Mouse (Mus musculus): Measurements from ENCODE around the gene St14.
"Not testable (repeated sequence)": the region's sequence is repeated elsewhere in the genome, so short reads cannot be mapped to it uniquely, and the experiment has no call there.

St14 gene

DNA sequence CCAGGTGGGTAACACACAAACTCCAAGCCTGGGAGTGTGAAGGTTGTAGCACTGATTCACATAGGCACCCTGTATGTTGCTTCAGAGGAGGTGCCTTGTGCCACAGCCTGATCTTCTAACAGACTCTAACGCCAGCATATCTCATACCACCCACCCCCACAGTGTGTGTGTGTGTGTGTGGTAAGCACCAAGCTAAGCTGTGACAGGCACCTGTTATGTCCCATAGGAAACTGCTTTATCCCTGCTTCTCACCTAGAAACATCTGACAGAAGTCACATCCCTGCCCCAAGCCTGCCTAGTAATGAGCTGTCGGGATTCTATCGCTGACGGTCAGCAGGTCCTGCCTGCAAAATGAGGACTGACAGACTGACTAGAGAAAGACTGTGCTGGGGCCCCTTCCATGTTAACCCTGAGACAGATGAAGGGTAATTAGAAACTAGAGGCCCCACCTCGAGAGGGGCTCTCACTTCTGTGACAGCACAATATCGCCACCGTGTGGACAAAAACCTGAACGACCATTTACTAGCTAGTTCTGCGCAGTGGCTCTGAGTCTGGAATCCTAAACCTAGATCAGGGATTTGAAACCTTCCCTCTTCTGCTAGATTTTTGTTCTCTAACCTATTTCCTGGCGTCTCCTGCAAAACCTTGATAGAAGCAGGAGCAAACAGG, 45.4 kb downstream of the St14 start:
- peak; percentile 57 for DNase-seq (ENCODE audit: low spot score)

DNA sequence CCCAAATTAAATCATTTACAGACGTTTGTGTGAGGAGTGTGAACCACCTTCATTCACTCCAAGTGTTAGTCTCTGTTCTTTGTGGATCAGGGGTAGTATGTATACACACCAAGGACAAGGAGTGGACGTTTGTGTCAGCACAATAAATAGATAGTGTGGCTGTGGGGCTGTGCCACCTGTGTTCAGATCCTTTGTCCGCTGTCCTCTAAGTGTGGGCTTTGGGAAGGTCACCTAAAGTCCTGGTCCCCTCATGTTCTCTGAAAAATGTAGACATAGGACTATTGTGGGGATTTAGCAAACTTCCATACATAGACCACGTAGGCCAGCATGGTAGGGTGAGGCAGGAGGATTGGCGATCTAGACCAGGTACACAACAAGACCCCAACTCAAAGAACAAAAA, 46.1 kb downstream of the St14 start:
- DNase-seq (ENCODE audit: low spot score): no peak

DNA sequence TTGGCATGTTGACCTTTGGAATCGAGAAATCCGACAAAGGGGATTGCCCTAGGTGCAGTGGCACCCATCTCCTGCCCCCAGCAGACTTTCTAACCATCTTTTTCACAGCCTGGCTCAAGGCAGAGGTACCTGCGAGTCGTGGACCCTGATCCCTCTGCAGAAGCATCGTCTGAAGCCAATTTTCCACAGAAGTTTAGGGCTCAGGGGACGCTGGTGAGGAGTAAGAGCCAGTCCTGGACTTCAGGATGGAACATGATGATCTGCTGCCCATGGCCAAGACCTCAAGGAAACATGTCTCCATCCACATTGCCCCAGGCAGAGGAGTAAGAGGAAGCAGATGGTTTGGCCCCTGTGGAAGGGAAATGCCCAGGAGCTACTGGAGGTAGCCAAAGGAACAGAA, 48.9 kb downstream of the St14 start:
- no peak for DNase-seq (ENCODE audit: low spot score)

DNA sequence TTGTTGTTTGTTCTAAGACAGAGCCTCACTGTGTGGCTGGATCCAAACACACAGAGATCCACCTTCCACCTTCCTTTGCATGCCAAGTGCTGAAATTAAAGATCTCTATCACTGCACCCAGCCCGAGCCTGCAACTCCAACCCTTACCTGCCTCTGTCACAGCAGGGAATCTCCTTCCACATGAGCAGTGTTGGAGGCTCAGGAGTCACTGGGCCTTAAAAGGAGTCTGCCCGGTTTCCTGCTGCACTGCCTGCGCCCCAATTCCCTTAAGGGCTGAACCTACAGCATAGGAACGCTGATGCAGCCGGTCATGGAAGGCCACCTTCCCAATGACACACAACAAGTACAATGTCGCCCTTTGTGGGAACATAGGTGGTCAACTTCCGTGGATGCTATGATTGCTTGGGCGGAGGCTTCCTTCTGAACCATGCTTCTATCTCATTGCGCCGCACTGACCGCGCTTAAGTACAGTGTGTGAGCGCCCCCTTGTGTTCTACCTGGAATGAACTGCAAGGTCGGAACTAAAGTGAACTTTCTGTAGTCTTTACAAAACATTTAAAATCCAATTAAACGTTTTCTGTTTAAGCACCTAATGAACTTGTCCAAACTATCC, 49.5 kb downstream of the St14 start:
- DNase-seq (ENCODE audit: low spot score): peak; percentile 79

DNA sequence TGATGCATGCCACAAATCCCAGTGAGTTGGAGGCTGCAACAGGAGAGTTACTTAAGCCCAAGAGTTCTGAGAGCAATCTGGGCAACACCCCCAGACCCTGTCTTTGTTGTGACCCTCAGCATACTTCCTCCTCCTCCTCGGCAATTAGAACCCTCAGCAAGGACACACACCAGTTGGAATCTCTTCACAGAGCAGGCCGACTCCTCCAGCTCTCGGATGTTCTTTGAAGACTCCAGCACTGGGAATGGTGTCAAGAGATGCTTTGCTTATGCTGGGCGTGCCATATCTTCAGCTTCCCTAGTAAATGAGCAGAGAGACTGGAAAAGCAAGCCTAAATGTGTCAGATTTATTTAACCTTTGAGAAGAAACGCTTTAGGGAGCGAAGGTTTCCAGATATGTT, 50.9 kb downstream of the St14 start:
- DNase-seq (ENCODE audit: low spot score): no peak

DNA sequence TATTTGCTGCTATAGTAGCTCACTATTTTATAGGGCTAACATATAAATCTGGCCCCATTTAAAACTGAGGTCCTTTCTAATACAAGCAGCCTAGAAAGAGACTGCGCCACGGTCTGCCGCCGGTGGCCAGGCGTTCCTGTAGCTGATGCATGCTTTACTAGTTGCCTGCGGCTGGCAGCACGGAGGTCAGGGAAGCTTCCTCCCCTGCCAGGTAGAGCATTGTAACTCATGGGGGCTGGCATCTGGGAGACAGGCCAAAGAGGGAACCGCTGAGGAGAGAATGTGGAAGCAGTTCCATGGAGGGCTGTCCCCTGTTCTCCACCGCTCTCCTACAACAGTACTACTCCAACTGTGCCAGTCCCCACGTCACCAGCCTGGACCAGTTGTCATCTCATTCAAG, 56.8 kb downstream of the St14 start:
- DNase-seq (ENCODE audit: low spot score): no peak

DNA sequence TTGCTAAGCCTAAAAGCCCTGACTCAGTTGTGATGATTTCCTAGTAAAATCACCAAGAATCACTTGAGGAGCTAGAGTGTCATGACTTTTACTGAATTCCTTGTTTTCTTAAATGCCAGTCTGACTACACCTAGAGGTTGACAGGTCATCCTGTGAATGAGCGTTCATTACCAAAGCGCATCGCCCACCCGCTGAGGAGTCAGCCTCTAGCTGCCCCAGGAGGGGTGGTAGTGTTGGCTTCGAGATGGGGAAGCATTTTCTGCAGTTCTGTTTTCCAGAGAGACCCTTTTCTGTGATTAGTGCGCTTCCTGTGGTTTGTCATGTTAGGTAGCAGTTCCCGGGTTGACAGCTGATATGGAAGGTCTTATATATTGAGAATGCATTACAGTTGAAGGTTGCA, 57.9 kb downstream of the St14 start:
- DNase-seq (ENCODE audit: low spot score): no peak

DNA sequence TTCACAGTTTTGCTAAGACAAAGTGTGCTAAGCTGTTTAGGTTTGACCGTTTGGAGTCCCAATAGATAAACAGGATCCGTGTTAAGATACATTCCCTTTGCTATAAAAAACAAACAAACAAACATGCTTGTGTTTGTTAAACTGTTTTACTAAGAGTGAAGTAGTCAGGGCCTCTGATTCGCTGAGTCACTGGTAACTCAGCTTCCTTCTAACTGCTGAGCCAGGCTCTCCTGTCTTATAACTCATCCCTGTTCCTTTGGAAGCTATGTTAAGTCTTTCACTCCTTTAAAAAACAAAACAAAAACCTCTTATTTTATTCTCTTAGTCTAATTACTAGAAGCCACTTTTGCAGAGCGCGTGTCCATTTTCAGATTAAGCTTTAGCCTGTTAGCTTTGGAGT, 59.4 kb downstream of the St14 start:
- no peak for DNase-seq (ENCODE audit: low spot score)

DNA sequence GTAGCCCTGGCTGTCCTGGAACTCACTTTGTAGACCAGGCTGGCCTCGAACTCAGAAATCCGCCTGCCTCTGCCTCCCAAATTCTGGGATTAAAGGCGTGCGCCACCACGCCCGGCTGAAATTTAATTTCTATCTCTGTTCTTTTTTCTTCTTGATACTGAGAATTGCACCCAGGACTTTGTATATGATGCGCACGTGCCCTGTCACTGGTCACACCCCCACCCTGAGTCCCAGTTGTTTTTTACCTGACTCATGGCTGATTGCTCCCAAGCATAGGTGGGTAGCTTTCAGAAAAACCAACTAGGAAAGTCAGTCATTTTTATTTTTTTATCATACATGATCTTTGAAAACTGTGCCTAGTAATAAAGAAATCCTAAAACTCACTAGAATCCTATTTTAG, 60.9 kb downstream of the St14 start:
- DNase-seq (ENCODE audit: low spot score): no peak

DNA sequence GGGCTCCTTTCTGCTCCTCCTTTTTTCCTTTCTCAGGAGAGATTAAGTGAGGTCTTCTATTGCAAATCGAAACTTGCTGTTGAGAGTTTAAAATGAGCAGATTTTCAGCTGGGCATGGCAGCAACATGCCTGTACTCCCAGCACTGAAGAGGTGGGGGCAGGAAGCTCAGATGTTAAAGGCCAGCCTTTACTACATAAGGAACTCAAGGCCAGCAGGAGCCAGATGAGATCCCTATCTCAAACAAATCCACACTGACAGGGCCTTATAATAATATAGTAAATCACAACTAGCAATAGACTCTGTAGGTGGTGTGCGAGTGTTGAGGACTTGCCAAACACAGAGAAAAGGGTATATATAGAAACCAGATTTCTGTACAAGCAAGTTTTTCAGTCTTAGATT, 72.9 kb downstream of the St14 start:
- DNase-seq (ENCODE audit: low spot score): no peak

DNA sequence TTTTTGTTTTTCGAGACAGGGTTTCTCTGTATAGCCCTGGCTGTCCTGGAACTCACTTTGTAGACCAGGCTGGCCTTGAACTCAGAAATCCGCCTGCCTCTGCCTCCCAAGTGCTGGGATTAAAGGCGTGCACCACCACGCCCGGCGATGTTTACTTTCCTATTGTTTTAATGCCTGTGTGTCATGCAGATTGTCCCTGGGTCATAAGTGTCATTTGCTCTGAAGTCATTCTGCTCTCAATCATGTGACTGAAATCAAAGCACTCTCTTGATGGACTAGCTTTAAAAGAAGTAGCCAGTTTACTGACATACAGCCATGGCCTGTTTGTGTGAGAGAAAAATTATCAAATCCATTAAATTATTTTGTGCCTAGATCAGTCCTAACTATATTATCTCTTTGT, 80.1 kb downstream of the St14 start:
- not testable (repeated sequence) for DNase-seq (ENCODE audit: low spot score)

DNA sequence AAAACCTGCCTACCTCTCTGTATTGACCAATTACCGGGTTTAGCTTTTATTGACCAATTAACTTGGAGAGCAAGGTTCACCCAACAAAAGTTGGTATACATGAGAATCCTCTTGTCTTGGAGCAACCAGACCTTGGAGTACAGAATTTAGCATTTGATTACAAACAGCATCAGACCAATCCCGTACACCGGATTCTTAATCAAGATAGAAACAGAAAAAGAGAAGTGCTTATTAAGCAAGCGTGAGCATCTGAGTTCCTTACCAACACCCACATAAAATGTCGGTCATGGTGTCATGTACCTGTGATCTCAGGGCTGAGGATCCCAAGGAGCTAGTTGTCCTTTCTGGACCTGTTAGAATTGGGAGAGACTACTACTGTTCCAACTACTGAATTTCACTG, 81.4 kb downstream of the St14 start:
- no peak for DNase-seq (ENCODE audit: low spot score)
